Mouse (Mus musculus) kidney, embryonic 16.5 days (tissue): ENCODE data around the gene Slc9a1. TPM values are rescaled to one million over a fixed set of nuclear protein-coding genes. Genes with fewer than 3 reads are reported as not detected.

Source experiments
- ATAC-seq: fragments of 200-750 bp; cut with Nextera tagmentation; 2 replicates; pipeline ENCODE4 v1.8.0; 2017; ENCODE audit warnings: moderate TSS enrichment; ENCODE audit not compliant: low FRiP score, low TSS enrichment
- H3K27ac ChIP-seq: fragments of 300-500 bp; sonication (generic); 2 replicates; pipeline ENCODE4 v1.5.1; 2014; ENCODE audit warnings: low read length
- H3K27me3 ChIP-seq: fragments of 300-500 bp; sonication (generic); 2 replicates; pipeline ENCODE4 v1.6.1; 2014; ENCODE audit warnings: low read length, control low read depth, mixed read lengths; ENCODE audit not compliant: insufficient read depth
- H3K36me3 ChIP-seq: fragments of 300-500 bp; sonication (generic); 2 replicates; pipeline ENCODE4 v1.6.1; 2014; ENCODE audit warnings: low read length, control low read depth, mixed read lengths; ENCODE audit not compliant: insufficient read depth
- H3K4me1 ChIP-seq: fragments of 300-500 bp; sonication (generic); 2 replicates; pipeline ENCODE4 v1.6.1; 2014; ENCODE audit warnings: low read length, control low read depth, mixed read lengths; ENCODE audit not compliant: insufficient read depth
- H3K4me2 ChIP-seq: fragments of 300-500 bp; sonication (generic); replicated peaks from 2 replicates; pipeline ENCODE4 v1.6.1; 2014; ENCODE audit warnings: low read depth, low read length
- H3K4me3 ChIP-seq: fragments of 300-500 bp; sonication (generic); 2 replicates; pipeline ENCODE4 v1.5.1; 2014; ENCODE audit warnings: mild to moderate bottlenecking, low read length
- H3K9ac ChIP-seq: fragments of 300-500 bp; sonication (generic); replicated peaks from 2 replicates; pipeline ENCODE4 v1.6.1; 2014; ENCODE audit warnings: low read length
- H3K9me3 ChIP-seq: fragments of 300-500 bp; sonication (generic); 2 replicates; pipeline ENCODE4 v1.6.1; 2016; ENCODE audit warnings: low read length, control low read depth
- WGBS: fragments of 180-500 bp; shearing (Covaris S2); extraction: QIAGEN DNeasy Blood & Tissue Kit; methylation state at CpG from one replicate; pipeline ENCODE4 v1.1.7; 2014; 5-methylcytosine and 5-hydroxymethylcytosine counted together
- polyA plus RNA-seq: library from polyadenylated mRNA; unstranded; fragments of >200 nt; fragmentation: Nextera tagmentation; extraction: Ambion mirVana; gene quantifications from 2 replicates; pipeline ENCODE4 v1.2.1, GENCODE M21; 2015

Slc9a1 gene
- polyA plus RNA-seq, 1 experiment from 2014 or later = 9.5 TPM

GRCm38 (mm10) chr4:133410994-133411393 lies 41.5 kb downstream of the Slc9a1 start:
- H3K27me3 ChIP-seq = no peaks in the 10 kb centered on the region
- H3K9me3 ChIP-seq = no peaks in the 10 kb centered on the region
- H3K27ac ChIP-seq = no peak overlapping the region
- H3K4me2 ChIP-seq = no peak overlapping the region
- no peak for ATAC-seq
- H3K4me1 ChIP-seq = peaks cover 20% of the 10 kb centered on the region
- no peak overlapping the region for H3K9ac ChIP-seq
- H3K4me3 ChIP-seq = no peak overlapping the region
- WGBS = 89% methylated on average over 14 of the region's 14 CpGs
- H3K36me3 ChIP-seq = peaks cover 15% of the 10 kb centered on the region

GRCm38 (mm10) chr4:133412096-133412495 lies 42.6 kb downstream of the Slc9a1 start:
- ATAC-seq = no peak
- Histone ChIP-seq H3K27me3 (no peaks in the 10 kb centered on the region), H3K4me2 (no peak overlapping the region)

GRCm38 (mm10) chr4:133412575-133413540 lies 43.4 kb downstream of the Slc9a1 start:
- H3K9me3 ChIP-seq = no peaks in the 10 kb centered on the region
- H3K4me3 ChIP-seq = no peak overlapping the region
- 83% methylated on average over 16 of the region's 16 CpGs for WGBS
- ATAC-seq = no peak
- no peak overlapping the region for H3K9ac ChIP-seq
- no peaks in the 10 kb centered on the region for H3K27me3 ChIP-seq
- H3K4me2 ChIP-seq = no peak overlapping the region
- H3K27ac ChIP-seq = no peak overlapping the region
- peaks cover 5% of the 10 kb centered on the region; the same call in 1 of the 2 replicates for H3K4me1 ChIP-seq
- peaks cover 18% of the 10 kb centered on the region for H3K36me3 ChIP-seq

More at GRCm38 (mm10) chr4:133412096-133412495, 42.6 kb downstream of the Slc9a1 start:
- no peaks in the 10 kb centered on the region for H3K9me3 ChIP-seq
- 78% methylated on average over 14 of the region's 14 CpGs for WGBS
- H3K9ac ChIP-seq = no peak overlapping the region
- H3K27ac ChIP-seq = no peak overlapping the region
- peaks cover 12% of the 10 kb centered on the region for H3K4me1 ChIP-seq
- no peak overlapping the region for H3K4me3 ChIP-seq
- peaks cover 18% of the 10 kb centered on the region for H3K36me3 ChIP-seq

DNA sequence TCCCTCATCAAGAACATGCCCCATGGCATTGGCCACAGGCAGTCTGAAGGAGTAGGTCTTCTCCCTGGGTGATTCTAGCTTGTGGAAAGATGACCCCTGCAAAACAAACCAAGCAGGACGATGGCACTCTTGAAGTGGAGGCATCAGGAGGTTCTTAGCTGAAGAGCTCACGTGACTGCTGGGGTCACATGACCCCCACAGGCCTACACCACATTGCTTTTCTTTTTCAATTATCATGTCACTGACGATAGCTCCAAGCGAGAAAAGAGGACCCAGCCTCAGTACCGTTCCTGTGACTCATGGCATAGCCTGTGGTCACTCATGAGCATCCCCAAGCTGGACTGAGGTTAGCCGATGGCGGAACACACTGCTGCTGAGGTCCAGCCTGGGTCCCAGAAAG lies 44.1 kb downstream of the Slc9a1 start:
- Histone ChIP-seq H3K36me3 (peaks cover 20% of the 10 kb centered on the region), H3K4me1 (no peaks in the 10 kb centered on the region), H3K9me3 (no peaks in the 10 kb centered on the region), H3K4me2 (no peak overlapping the region), H3K9ac (no peak overlapping the region), H3K27me3 (no peaks in the 10 kb centered on the region), H3K27ac (no peak overlapping the region), H3K4me3 (no peak overlapping the region)
- ATAC-seq = no peak
- 88% methylated on average over 7 of the region's 7 CpGs for WGBS

- Histone ChIP-seq H3K36me3 (peaks cover 22% of the 10 kb centered on the region), H3K4me3 (no peak overlapping the region), H3K27me3 (no peaks in the 10 kb centered on the region), H3K4me1 (no peaks in the 10 kb centered on the region), H3K9me3 (no peaks in the 10 kb centered on the region), H3K9ac (no peak overlapping the region), H3K4me2 (no peak overlapping the region), H3K27ac (no peak overlapping the region)
- no peak for ATAC-seq
- WGBS = 61% methylated on average over 4 of the region's 4 CpGs
Measured at GRCm38 (mm10) chr4:133414920-133415319, 45.4 kb downstream of the Slc9a1 start.

- H3K4me3 ChIP-seq = no peak overlapping the region
- H3K4me1 ChIP-seq = no peaks in the 10 kb centered on the region
- WGBS = 68% methylated on average over 14 of the region's 14 CpGs
- H3K27ac ChIP-seq = no peak overlapping the region
- H3K27me3 ChIP-seq = no peaks in the 10 kb centered on the region
- no peak overlapping the region for H3K4me2 ChIP-seq
- no peaks in the 10 kb centered on the region for H3K9me3 ChIP-seq
- peak; percentile 2; the same call in 1 of the 2 replicates for ATAC-seq
- H3K9ac ChIP-seq = no peak overlapping the region
- peaks cover 20% of the 10 kb centered on the region for H3K36me3 ChIP-seq
Measured at GRCm38 (mm10) chr4:133419312-133420004, 50.0 kb downstream of the Slc9a1 start.

GRCm38 (mm10) chr4:133421989-133422388 lies 52.5 kb downstream of the Slc9a1 start:
- H3K27ac ChIP-seq = no peak overlapping the region
- no peaks in the 10 kb centered on the region for H3K9me3 ChIP-seq
- no peak overlapping the region for H3K4me3 ChIP-seq
- peaks cover 13% of the 10 kb centered on the region for H3K36me3 ChIP-seq
- no peaks in the 10 kb centered on the region for H3K27me3 ChIP-seq
- H3K4me1 ChIP-seq = no peaks in the 10 kb centered on the region
- WGBS = 86% methylated on average over 12 of the region's 12 CpGs
- no peak for ATAC-seq
- no peak overlapping the region for H3K9ac ChIP-seq
- H3K4me2 ChIP-seq = no peak overlapping the region

DNA sequence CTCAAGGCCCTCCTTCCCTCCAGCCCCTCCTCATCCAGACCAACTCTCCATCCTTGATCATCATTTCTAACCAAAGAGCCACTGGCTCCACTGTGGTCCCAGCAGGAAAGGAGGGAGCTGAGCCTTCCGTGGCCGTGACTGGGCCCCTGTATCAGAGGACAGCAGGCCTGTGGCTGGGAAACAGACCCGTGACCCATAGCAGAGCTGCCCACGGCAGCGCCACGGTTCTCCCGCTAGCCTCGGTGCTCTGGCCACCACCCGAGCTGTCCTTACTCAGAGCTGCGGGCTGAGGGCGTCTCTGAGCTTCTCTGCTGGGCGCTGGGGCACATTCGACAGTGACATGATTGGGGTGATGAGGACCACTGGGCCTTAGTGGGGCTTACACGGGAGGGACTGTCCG lies 53.1 kb downstream of the Slc9a1 start:
- 83% methylated on average over 15 of the region's 15 CpGs for WGBS
- H3K4me2 ChIP-seq = no peak overlapping the region
- H3K9ac ChIP-seq = no peak overlapping the region
- no peak overlapping the region for H3K27ac ChIP-seq
- H3K4me1 ChIP-seq = no peaks in the 10 kb centered on the region
- no peaks in the 10 kb centered on the region for H3K27me3 ChIP-seq
- H3K4me3 ChIP-seq = no peak overlapping the region
- no peak for ATAC-seq
- H3K36me3 ChIP-seq = peaks cover 13% of the 10 kb centered on the region
- H3K9me3 ChIP-seq = no peaks in the 10 kb centered on the region

- Histone ChIP-seq H3K9me3 (no peaks in the 10 kb centered on the region), H3K4me1 (no peaks in the 10 kb centered on the region), H3K4me2 (no peak overlapping the region), H3K36me3 (peaks cover 13% of the 10 kb centered on the region), H3K27me3 (no peaks in the 10 kb centered on the region), H3K27ac (no peak overlapping the region), H3K4me3 (no peak overlapping the region), H3K9ac (no peak overlapping the region)
- 0 out of 2 replicates have a peak, but pooled peaks have one; percentile 11 for ATAC-seq
- WGBS = 54% methylated on average over 6 of the region's 6 CpGs
Measured at GRCm38 (mm10) chr4:133423108-133423507, 53.6 kb downstream of the Slc9a1 start.
